Mouse (Mus musculus) kidney, embryonic 16.5 days (tissue): Measurements from ENCODE around the gene Gli3. TPM values are rescaled to one million over a fixed set of nuclear protein-coding genes. Genes with fewer than 3 reads are reported as not detected.
A peak's percentile ranks its signal among the peaks of the same experiment; 100 is the strongest.

Experiments
- ATAC-seq: fragments of 200-750 bp; cut with Nextera tagmentation; 2 replicates; pipeline ENCODE4 v1.8.0; 2017; ENCODE audit warnings: moderate TSS enrichment; ENCODE audit not compliant: low FRiP score, low TSS enrichment
- H3K27ac ChIP-seq: fragments of 300-500 bp; sonication (generic); 2 replicates; pipeline ENCODE4 v1.5.1; 2014; ENCODE audit warnings: low read length
- H3K27me3 ChIP-seq: fragments of 300-500 bp; sonication (generic); 2 replicates; pipeline ENCODE4 v1.6.1; 2014; ENCODE audit warnings: low read length, control low read depth, mixed read lengths; ENCODE audit not compliant: insufficient read depth
- H3K36me3 ChIP-seq: fragments of 300-500 bp; sonication (generic); 2 replicates; pipeline ENCODE4 v1.6.1; 2014; ENCODE audit warnings: low read length, control low read depth, mixed read lengths; ENCODE audit not compliant: insufficient read depth
- H3K4me1 ChIP-seq: fragments of 300-500 bp; sonication (generic); 2 replicates; pipeline ENCODE4 v1.6.1; 2014; ENCODE audit warnings: low read length, control low read depth, mixed read lengths; ENCODE audit not compliant: insufficient read depth
- H3K4me2 ChIP-seq: fragments of 300-500 bp; sonication (generic); replicated peaks from 2 replicates; pipeline ENCODE4 v1.6.1; 2014; ENCODE audit warnings: low read depth, low read length
- H3K4me3 ChIP-seq: fragments of 300-500 bp; sonication (generic); 2 replicates; pipeline ENCODE4 v1.5.1; 2014; ENCODE audit warnings: mild to moderate bottlenecking, low read length
- H3K9ac ChIP-seq: fragments of 300-500 bp; sonication (generic); replicated peaks from 2 replicates; pipeline ENCODE4 v1.6.1; 2014; ENCODE audit warnings: low read length
- H3K9me3 ChIP-seq: fragments of 300-500 bp; sonication (generic); 2 replicates; pipeline ENCODE4 v1.6.1; 2016; ENCODE audit warnings: low read length, control low read depth
- WGBS: fragments of 180-500 bp; shearing (Covaris S2); extraction: QIAGEN DNeasy Blood & Tissue Kit; methylation state at CpG from one replicate; pipeline ENCODE4 v1.1.7; 2014; 5-methylcytosine and 5-hydroxymethylcytosine counted together
- polyA plus RNA-seq: library from polyadenylated mRNA; unstranded; fragments of >200 nt; fragmentation: Nextera tagmentation; extraction: Ambion mirVana; gene quantifications from 2 replicates; pipeline ENCODE4 v1.2.1, GENCODE M21; 2015

Gene Gli3
- polyA plus RNA-seq, 1 experiment from 2014 or later, result 11.6 TPM

GRCm38 (mm10) chr13:15522153-15522552 lies 59.1 kb downstream of the Gli3 start:
- Histone ChIP-seq H3K9ac (no peak overlapping the region), H3K4me2 (no peak overlapping the region), H3K4me1 (no peaks in the 10 kb centered on the region), H3K27me3 (no peaks in the 10 kb centered on the region), H3K4me3 (no peak overlapping the region), H3K27ac (no peak overlapping the region), H3K9me3 (no peaks in the 10 kb centered on the region), H3K36me3 (no peaks in the 10 kb centered on the region)
- ATAC-seq, result no peak
- 85% methylated on average over 3 of the region's 3 CpGs for WGBS

DNA sequence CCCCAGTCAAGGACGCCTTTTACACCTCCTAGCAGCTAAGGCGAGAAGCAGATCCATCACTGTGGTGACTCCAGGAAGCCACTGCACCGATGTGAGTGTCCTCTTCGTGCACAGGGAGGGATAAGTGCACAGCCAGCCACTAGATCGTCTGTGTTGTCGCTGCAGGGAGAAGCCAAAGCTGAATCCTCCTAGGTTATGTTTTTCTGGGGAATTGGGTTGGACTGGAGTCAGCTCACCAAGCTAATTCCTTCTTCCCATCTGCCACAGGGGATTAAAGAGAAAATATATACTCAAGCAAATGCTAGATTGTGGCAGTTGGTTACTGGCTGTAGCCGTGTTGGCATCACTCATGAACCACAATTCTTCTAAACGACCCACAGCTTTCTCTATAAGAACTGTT lies 61.2 kb downstream of the Gli3 start:
- H3K36me3 ChIP-seq, result no peaks in the 10 kb centered on the region
- ATAC-seq, result no peak
- no peaks in the 10 kb centered on the region for H3K27me3 ChIP-seq
- no peak overlapping the region for H3K4me3 ChIP-seq
- no peak overlapping the region for H3K9ac ChIP-seq
- WGBS, result 73% methylated on average over 8 of the region's 8 CpGs
- H3K4me1 ChIP-seq, result no peaks in the 10 kb centered on the region
- H3K9me3 ChIP-seq, result no peaks in the 10 kb centered on the region
- H3K4me2 ChIP-seq, result no peak overlapping the region
- no peak overlapping the region for H3K27ac ChIP-seq

DNA sequence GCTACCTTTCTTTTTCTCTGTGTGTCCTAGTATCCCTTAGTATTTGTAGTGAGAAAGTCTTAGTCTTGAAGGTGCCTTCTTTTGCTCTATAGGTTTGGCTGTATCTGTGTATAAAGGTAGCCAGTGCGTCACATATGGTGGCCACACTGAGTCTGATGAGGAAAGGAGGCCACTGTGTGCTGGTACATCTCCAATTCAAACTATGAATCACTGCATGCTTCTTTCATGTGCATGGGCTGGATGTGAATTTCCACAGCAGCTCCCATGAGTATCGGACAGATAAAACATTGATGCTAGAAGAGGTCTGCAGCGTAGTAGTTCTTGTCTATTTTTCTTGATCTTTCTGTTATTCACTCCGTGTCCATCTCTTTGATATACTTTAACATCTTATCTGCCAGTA lies 63.7 kb downstream of the Gli3 start:
- H3K4me3 ChIP-seq, result no peak overlapping the region
- no peak overlapping the region for H3K27ac ChIP-seq
- H3K36me3 ChIP-seq, result no peaks in the 10 kb centered on the region
- H3K9me3 ChIP-seq, result no peaks in the 10 kb centered on the region
- WGBS, result 92% methylated on average over 4 of the region's 4 CpGs
- H3K4me2 ChIP-seq, result no peak overlapping the region
- no peaks in the 10 kb centered on the region for H3K4me1 ChIP-seq
- no peak for ATAC-seq
- no peaks in the 10 kb centered on the region for H3K27me3 ChIP-seq
- H3K9ac ChIP-seq, result no peak overlapping the region

- Histone ChIP-seq H3K4me2 (no peak overlapping the region), H3K27ac (no peak overlapping the region), H3K36me3 (no peaks in the 10 kb centered on the region), H3K27me3 (no peaks in the 10 kb centered on the region), H3K4me1 (no peaks in the 10 kb centered on the region), H3K4me3 (no peak overlapping the region), H3K9ac (no peak overlapping the region), H3K9me3 (no peaks in the 10 kb centered on the region)
- 55% methylated on average over 3 of the region's 3 CpGs for WGBS
- ATAC-seq, result no peak
These were observed 68.5 kb downstream of the Gli3 start for GRCm38 (mm10) chr13:15531568-15531967.

DNA sequence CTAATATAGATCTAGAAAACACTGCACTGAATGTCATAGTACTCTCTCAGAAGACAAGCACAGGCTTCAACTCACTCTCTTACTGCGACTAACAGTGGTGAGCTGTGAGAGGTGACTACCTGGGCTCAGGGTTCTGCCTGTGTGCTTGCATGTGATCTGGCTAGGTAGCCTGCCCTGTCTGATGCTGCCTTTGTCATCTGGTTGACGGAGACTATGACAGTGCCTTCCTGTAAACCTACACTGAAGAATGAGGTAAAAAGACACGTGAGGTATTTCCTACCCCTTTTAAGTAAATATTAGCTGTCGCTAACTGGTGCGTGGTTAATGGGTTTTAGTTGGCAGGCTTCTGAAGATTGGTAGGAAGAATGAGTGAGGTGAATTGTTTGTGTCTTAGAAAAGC lies 74.2 kb downstream of the Gli3 start:
- WGBS, result 27% methylated on average over 5 of the region's 5 CpGs

DNA sequence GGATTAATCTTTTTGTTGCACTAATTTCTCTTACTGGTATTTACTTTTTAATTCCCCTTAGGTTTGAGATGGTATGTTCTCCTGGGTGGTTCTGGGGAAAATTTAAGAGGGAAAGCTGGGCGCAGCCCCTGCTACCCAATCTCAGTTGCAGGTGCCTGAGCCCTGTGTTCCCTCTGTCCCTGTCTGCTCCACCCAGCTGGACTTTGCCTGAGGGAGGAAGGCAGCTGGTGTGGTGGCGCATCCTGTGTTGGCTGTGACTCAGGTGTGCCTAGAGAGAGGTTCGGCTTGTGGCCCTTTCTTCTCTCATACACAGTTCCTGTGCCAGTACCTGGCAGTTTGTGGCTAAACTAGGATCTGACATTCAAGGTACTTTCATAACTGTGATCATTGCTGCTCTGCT lies 74.6 kb downstream of the Gli3 start:
- no peaks in the 10 kb centered on the region for H3K27me3 ChIP-seq
- peak; percentile 86 for ATAC-seq
- no peak overlapping the region for H3K4me2 ChIP-seq
- peaks cover 27% of the 10 kb centered on the region for H3K4me1 ChIP-seq
- 0 out of 2 replicates have a peak overlapping the region, but pooled peaks have one; percentile 29 for H3K27ac ChIP-seq
- 34% methylated on average over 3 of the region's 3 CpGs for WGBS
- no peaks in the 10 kb centered on the region for H3K9me3 ChIP-seq
- no peaks in the 10 kb centered on the region for H3K36me3 ChIP-seq
- H3K4me3 ChIP-seq, result no peak overlapping the region
- H3K9ac ChIP-seq, result no peak overlapping the region

More for the DNA sequence above, 74.2 kb downstream of the Gli3 start:
- Histone ChIP-seq H3K27me3 (no peaks in the 10 kb centered on the region), H3K27ac (peak overlapping the region; percentile 56; the same call in 1 of the 2 replicates), H3K4me2 (no peak overlapping the region), H3K9ac (no peak overlapping the region), H3K4me3 (no peak overlapping the region), H3K4me1 (peaks cover 24% of the 10 kb centered on the region), H3K9me3 (no peaks in the 10 kb centered on the region), H3K36me3 (no peaks in the 10 kb centered on the region)
- ATAC-seq, result peak; percentile 85

DNA sequence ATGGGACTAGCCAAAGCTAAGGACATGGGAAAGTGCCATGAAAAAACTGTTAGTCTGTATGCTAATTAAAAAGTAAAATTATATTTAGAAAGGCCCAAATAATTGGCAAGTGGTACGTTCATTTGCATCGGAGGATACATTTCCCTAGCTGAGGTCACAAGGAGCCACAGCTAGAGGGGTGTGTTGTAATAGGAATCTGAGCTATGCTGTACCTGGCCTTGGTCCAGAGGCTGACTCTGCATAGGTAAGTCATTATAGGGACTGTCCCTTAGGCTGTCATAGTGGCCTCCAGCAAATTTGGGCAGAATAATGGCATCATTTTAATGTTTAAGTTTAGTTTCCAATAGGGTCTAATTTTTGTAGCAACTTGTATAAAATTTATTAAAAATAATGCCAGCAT lies 75.4 kb downstream of the Gli3 start:
- no peaks in the 10 kb centered on the region for H3K9me3 ChIP-seq
- H3K4me3 ChIP-seq, result no peak overlapping the region
- H3K36me3 ChIP-seq, result no peaks in the 10 kb centered on the region
- no peak overlapping the region for H3K9ac ChIP-seq
- no peak overlapping the region for H3K4me2 ChIP-seq
- ATAC-seq, result no peak
- no peak overlapping the region for H3K27ac ChIP-seq
- WGBS, result 55% methylated on average over 2 of the region's 2 CpGs
- H3K4me1 ChIP-seq, result peaks cover 33% of the 10 kb centered on the region
- H3K27me3 ChIP-seq, result no peaks in the 10 kb centered on the region

- no peaks in the 10 kb centered on the region for H3K27me3 ChIP-seq
- WGBS, result 28% methylated on average over 5 of the region's 5 CpGs
- no peak overlapping the region for H3K27ac ChIP-seq
- no peak overlapping the region for H3K4me2 ChIP-seq
- H3K4me1 ChIP-seq, result peaks cover 60% of the 10 kb centered on the region
- no peaks in the 10 kb centered on the region for H3K36me3 ChIP-seq
- H3K9ac ChIP-seq, result no peak overlapping the region
- H3K4me3 ChIP-seq, result no peak overlapping the region
- ATAC-seq, result peak; percentile 20; the same call in 1 of the 2 replicates
- no peaks in the 10 kb centered on the region for H3K9me3 ChIP-seq
These were observed 79.0 kb downstream of the Gli3 start for GRCm38 (mm10) chr13:15542053-15542452.

GRCm38 (mm10) chr13:15543169-15543887 lies 80.3 kb downstream of the Gli3 start:
- H3K4me3 ChIP-seq, result no peak overlapping the region
- H3K9me3 ChIP-seq, result no peaks in the 10 kb centered on the region
- peak overlapping the region; percentile 63; the same call in 1 of the 2 replicates for H3K27ac ChIP-seq
- H3K4me1 ChIP-seq, result peaks cover 47% of the 10 kb centered on the region
- no peak overlapping the region for H3K9ac ChIP-seq
- no peak for ATAC-seq
- no peaks in the 10 kb centered on the region for H3K36me3 ChIP-seq
- 56% methylated on average over 12 of the region's 12 CpGs for WGBS
- no peak overlapping the region for H3K4me2 ChIP-seq
- H3K27me3 ChIP-seq, result no peaks in the 10 kb centered on the region

- 20% methylated on average over 7 of the region's 7 CpGs for WGBS
- Histone ChIP-seq H3K36me3 (no peaks in the 10 kb centered on the region), H3K27ac (peak overlapping the region; percentile 63; the same call in 1 of the 2 replicates), H3K9me3 (no peaks in the 10 kb centered on the region), H3K4me3 (no peak overlapping the region), H3K4me2 (no peak overlapping the region; the same call in 1 of the 2 replicates), H3K27me3 (no peaks in the 10 kb centered on the region), H3K4me1 (peaks cover 47% of the 10 kb centered on the region), H3K9ac (no peak overlapping the region)
- ATAC-seq, result peak; percentile 80
These were observed 81.0 kb downstream of the Gli3 start for GRCm38 (mm10) chr13:15543888-15544640.
